Mouse (Mus musculus) E14TG2a.4 (cell line): ENCODE data around the gene Lax1.

Source experiments
- CTCF ChIP-seq: conservative IDR thresholded peaks from 2 replicates; pipeline ENCODE4 v1.5.1; 2014; ENCODE audit warnings: low read length
- NANOG ChIP-seq: IDR thresholded peaks from 2 replicates; pipeline ENCODE4 v1.6.1; 2014; ENCODE audit warnings: borderline replicate concordance, low read length, mixed read lengths
- POU5F1 ChIP-seq: IDR thresholded peaks from 2 replicates; pipeline ENCODE4 v1.6.1; 2014; ENCODE audit warnings: low read length, borderline replicate concordance

- TF ChIP-seq CTCF (no peak), POU5F1 (no peak), NANOG (no peak)
Measured at GRCm38 (mm10) chr1:133692195-133692594, 2.3 kb upstream of the Lax1 start.
